8 mouse cellular contexts compared by ENCODE assay signal in genomic region chr2:106081951-106082350, GRCm38 (mm10).
DNase-seq lines count a peak whose midpoint lies in the region; ATAC-seq and TF ChIP-seq lines count a peak whose summit lies in the region.
"Had no signal": no experiment of that assay in that cellular context is flagged by ENCODE, and none has a peak within 500 bp of the region (broad histone marks: within the 10 kb centered on the region; RNA-seq: fewer than 3 reads in every experiment).

No protein-coding gene starts in this region.

- H3K4me3 ChIP-seq in CH12.LX (replicated peaks in 1 of 3; ENCODE audit: low read depth in 2 of 3, low read length in 2 of 3, poor library complexity in 1 of 3): no peak overlapping the region
- no peak overlapping the region for H3K4me3 ChIP-seq in lung, postnatal 0 days (ENCODE audit: low read depth, low read length)
- H3K4me3 ChIP-seq in small intestine, adult 2 months (ENCODE audit: low read depth, low read length): no peak overlapping the region

- TF ChIP-seq EP300 in CH12.LX (IDR thresholded peaks at IDR 0.05; ENCODE audit: low read length): no peak
- no peak for TF ChIP-seq EP300 in lung, postnatal 0 days (IDR thresholded peaks at IDR 0.05)

- peak; percentile 77 for DNase-seq in CH12.LX (ENCODE audit: extremely low read depth)
- DNase-seq in MN1 (ENCODE audit: low spot score): peak; percentile 47
- DNase-seq in cerebellum, adult 8-10 months: peak; percentile 74
- peak; percentile 36 to 56 for DNase-seq in frontal cortex, postnatal 14 days (ENCODE audit: low spot score in 2 of 2)
- peak; percentile 30 to 84 for DNase-seq in layer of hippocampus, adult 18-20 months (ENCODE audit: low spot score in 2 of 2)
- DNase-seq in lung, postnatal 0 days (ENCODE audit: low spot score): peak; percentile 55

- H3K27me3 ChIP-seq in CH12.LX (replicated peaks): no peaks in the 10 kb centered on the region
- no peaks in the 10 kb centered on the region for H3K27me3 ChIP-seq in lung, postnatal 0 days (replicated peaks; ENCODE audit: insufficient read depth, low read length)
- no peaks in the 10 kb centered on the region for H3K27me3 ChIP-seq in small intestine, adult 2 months (ENCODE audit: control insufficient read depth, insufficient read depth, low read length)

- no peak for TF ChIP-seq POLR2A in CH12.LX (IDR thresholded peaks at IDR 0.05; ENCODE audit: low read depth, low read length)
- TF ChIP-seq POLR2A in small intestine, adult 2 months (IDR thresholded peaks at IDR 0.05; ENCODE audit: low read depth, low read length): no peak

- H3K9me3 ChIP-seq in CH12.LX (replicated peaks; ENCODE audit: low read length): no peaks in the 10 kb centered on the region
- no peaks in the 10 kb centered on the region for H3K9me3 ChIP-seq in lung, postnatal 0 days (ENCODE audit: low read length)

- no peak overlapping the region for H3K4me2 ChIP-seq in CH12.LX (ENCODE audit: insufficient read depth, low read depth, poor library complexity, severe bottlenecking)
- no peak overlapping the region for H3K4me2 ChIP-seq in lung, postnatal 0 days (replicated peaks; ENCODE audit: low read depth, low read length)

- peaks cover 2 to 9% of the 10 kb centered on the region in 2 experiments; a peak in 2 of 4 replicates for H3K4me1 ChIP-seq in CH12.LX (ENCODE audit: control insufficient read depth in 1 of 2, insufficient read depth in 2 of 2)
- no peaks in the 10 kb centered on the region for H3K4me1 ChIP-seq in lung, postnatal 0 days (ENCODE audit: insufficient read depth, low read depth, low read length)
- H3K4me1 ChIP-seq in small intestine, adult 2 months (ENCODE audit: control insufficient read depth, insufficient read depth, insufficient read length, low read length): no peaks in the 10 kb centered on the region

- H3K9ac ChIP-seq in CH12.LX (ENCODE audit: insufficient read depth, low read depth): no peak overlapping the region
- no peak overlapping the region for H3K9ac ChIP-seq in lung, postnatal 0 days (replicated peaks; ENCODE audit: low read depth)

- H3K27ac ChIP-seq in CH12.LX (ENCODE audit: insufficient read depth, low read depth): no peak overlapping the region
- H3K27ac ChIP-seq in lung, postnatal 0 days (ENCODE audit: low read length): no peak overlapping the region
- no peak overlapping the region for H3K27ac ChIP-seq in small intestine, adult 2 months (ENCODE audit: insufficient read depth, low read depth, low read length)
- H3K27ac ChIP-seq: macrophage had no signal

- dilution Hi-C loops in CH12.LX (cut with MboI; ENCODE audit: extremely low pct_ligation_motif_present, extremely low pct_unique_long_range_greater_than_20kb, low sequenced_read_pairs): no loop called here

- H3K36me3 ChIP-seq in CH12.LX (replicated peaks in 1 of 2; ENCODE audit: control insufficient read depth in 1 of 2, insufficient read depth in 1 of 2, low read length in 1 of 2): no peaks in the 10 kb centered on the region
- no peaks in the 10 kb centered on the region for H3K36me3 ChIP-seq in lung, postnatal 0 days (ENCODE audit: insufficient read depth, low read length)
- no peaks in the 10 kb centered on the region for H3K36me3 ChIP-seq in small intestine, adult 2 months (ENCODE audit: control insufficient read depth, insufficient read depth, low read length)

- 2% methylated on average over 7 of the region's 7 CpGs for WGBS in lung, postnatal 0 days
- WGBS in small intestine, adult 2 months: 2% methylated on average over 7 of the region's 7 CpGs

- H3K79me2 ChIP-seq in CH12.LX (replicated peaks; ENCODE audit: control insufficient read depth, extremely low read depth, insufficient read depth, poor library complexity, severe bottlenecking): no peaks in the 10 kb centered on the region

- peak; percentile 91 for TF ChIP-seq RAD21 in CH12.LX (IDR thresholded peaks at IDR 0.05; ENCODE audit: low read depth, low read length)

- ATAC-seq in lung, postnatal 0 days: no peak

- in situ Hi-C loops in CH12.LX (cut with MboI; ENCODE audit: low pct_ligation_motif_present, low pct_unique_long_range_greater_than_20kb, low sequenced_read_pairs): loop anchor here (10.0 to 25.0 kb wide), 2 partner anchors 467 to 570 kb away; no protein-coding TSS in a partner anchor

- TF ChIP-seq CTCF in CH12.LX (conservative IDR thresholded peaks at IDR 0.05 in 1 of 2, IDR thresholded peaks at IDR 0.05 in 1 of 2; ENCODE audit: low read depth in 2 of 2, low read length in 2 of 2): peak; percentile 91 to 92
- peak; percentile 87 for TF ChIP-seq CTCF in lung, postnatal 0 days (IDR thresholded peaks at IDR 0.05)
- peak; percentile 79; the same call in 1 of the 2 replicates for TF ChIP-seq CTCF in small intestine, adult 2 months (IDR thresholded peaks at IDR 0.05; ENCODE audit: extremely low read depth, insufficient read length, insufficient replicate concordance, low read depth, low read length)

TF ChIP-seq in CH12.LX, 34 proteins besides CTCF, POLR2A, EP300 and RAD21:
- TF ChIP-seq TCF12 (IDR thresholded peaks at IDR 0.05; ENCODE audit: low read depth, low read length) (0 out of 2 replicates have a peak, but pooled peaks have one; percentile 10), JUN (IDR thresholded peaks at IDR 0.05; ENCODE audit: insufficient read depth, low read depth, low read length) (no peak), ZC3H11A (IDR thresholded peaks at IDR 0.05; ENCODE audit: low read depth, low read length) (peak; percentile 73), ELF1 (IDR thresholded peaks at IDR 0.05; ENCODE audit: low read depth, low read length) (no peak), ETS1 (conservative IDR thresholded peaks at IDR 0.05; ENCODE audit: low read depth, low read length) (no peak), GABPA (IDR thresholded peaks at IDR 0.05; ENCODE audit: insufficient replicate concordance, low read depth, low read length) (no peak), USF2 (conservative IDR thresholded peaks at IDR 0.05; ENCODE audit: low read depth, low read length) (no peak), SMC3 (IDR thresholded peaks at IDR 0.05; ENCODE audit: low read depth, low read length) (peak; percentile 90), KAT2A (IDR thresholded peaks at IDR 0.05; ENCODE audit: insufficient replicate concordance, low read length) (no peak), CHD2 (IDR thresholded peaks at IDR 0.05; ENCODE audit: low read length) (no peak), MXI1 (IDR thresholded peaks at IDR 0.05; ENCODE audit: low read depth, low read length) (no peak), MEF2A (IDR thresholded peaks at IDR 0.05; ENCODE audit: borderline replicate concordance, low read depth, low read length) (peak; percentile 22; the same call in 1 of the 2 replicates), NRF1 (IDR thresholded peaks at IDR 0.05; ENCODE audit: low read depth, low read length) (no peak), E2F4 (IDR thresholded peaks at IDR 0.05; ENCODE audit: insufficient replicate concordance, low read depth, low read length) (no peak), POLR2AphosphoS2 (IDR thresholded peaks at IDR 0.05; ENCODE audit: low read depth, low read length) (no peak), JUND (conservative IDR thresholded peaks at IDR 0.05; ENCODE audit: low read depth, low read length) (no peak), ZNF384 (IDR thresholded peaks at IDR 0.05; ENCODE audit: low read depth, low read length) (no peak; the same call in 1 of the 2 replicates), IRF4 (IDR thresholded peaks at IDR 0.05; ENCODE audit: low read depth, low read length) (no peak), UBTF (IDR thresholded peaks at IDR 0.05; ENCODE audit: low read depth, low read length) (no peak), HCFC1 (IDR thresholded peaks at IDR 0.05; ENCODE audit: low read depth, low read length) (no peak), SIN3A (IDR thresholded peaks at IDR 0.05; ENCODE audit: low read length) (no peak), MAZ (IDR thresholded peaks at IDR 0.05; ENCODE audit: low read depth, low read length) (no peak), RCOR1 (conservative IDR thresholded peaks at IDR 0.05; ENCODE audit: low read depth, low read length) (no peak), TBP (conservative IDR thresholded peaks at IDR 0.05; ENCODE audit: low read depth, low read length) (no peak), PAX5 (IDR thresholded peaks at IDR 0.05; ENCODE audit: low read length) (no peak), MAFK (IDR thresholded peaks at IDR 0.05; ENCODE audit: insufficient replicate concordance, low read length) (no peak), MYC (IDR thresholded peaks at IDR 0.05; ENCODE audit: low read depth, low read length) (0 out of 2 replicates have a peak, but pooled peaks have one; percentile 19), ZKSCAN1 (IDR thresholded peaks at IDR 0.05; ENCODE audit: borderline replicate concordance, low read depth, low read length) (no peak)
